Mouse (Mus musculus): ENCODE results near the gene D630023F18Rik. TPM values are rescaled to one million over a fixed set of nuclear protein-coding genes. Genes with fewer than 3 reads are reported as not detected.

D630023F18Rik gene
- total RNA-seq (2014; fragmentation: Nextera tagmentation) (not detected in 2 replicates), total RNA-seq (2017) (not detected in 2 replicates)

GRCm38 (mm10) chr1:65122574-65123372 lies at the start of gene D630023F18Rik:
Gene D630023F18Rik (minus strand): TSS chr1:65123214.
- ATAC-seq (replicated peaks; ENCODE audit: low FRiP score, low TSS enrichment, poor library complexity, severe bottlenecking) = no peak

- ATAC-seq (replicated peaks; ENCODE audit: low FRiP score, low TSS enrichment, poor library complexity, severe bottlenecking) = no peak
These were observed 48.6 kb upstream of the D630023F18Rik start for GRCm38 (mm10) chr1:65171579-65171978.

GRCm38 (mm10) chr1:65169947-65170346 lies 46.9 kb upstream of the D630023F18Rik start:
- ATAC-seq (replicated peaks; ENCODE audit: low FRiP score, low TSS enrichment, poor library complexity, severe bottlenecking) = peak; percentile 73

DNA sequence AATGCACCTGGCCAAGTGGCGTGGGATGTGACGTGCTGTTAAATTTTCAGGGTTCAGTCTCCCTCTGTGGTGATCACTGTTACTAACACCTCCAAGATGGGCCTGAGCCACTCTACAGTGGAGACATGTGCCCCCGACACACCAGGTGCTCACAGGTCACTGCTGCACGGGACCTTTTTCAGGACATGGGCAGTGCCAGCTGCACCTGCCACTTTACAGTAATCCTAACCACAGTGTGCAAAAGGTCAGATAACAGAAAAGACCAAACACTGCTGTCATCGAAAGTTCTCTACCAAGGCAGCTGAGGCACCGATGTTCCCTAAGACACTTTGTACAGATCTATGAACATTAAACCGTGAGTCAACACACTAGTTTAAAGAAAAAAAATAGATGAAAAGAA lies 46.5 kb upstream of the D630023F18Rik start:
- peak; percentile 64; the same call in 1 of the 2 replicates for ATAC-seq (replicated peaks; ENCODE audit: low FRiP score, low TSS enrichment, poor library complexity, severe bottlenecking)

DNA sequence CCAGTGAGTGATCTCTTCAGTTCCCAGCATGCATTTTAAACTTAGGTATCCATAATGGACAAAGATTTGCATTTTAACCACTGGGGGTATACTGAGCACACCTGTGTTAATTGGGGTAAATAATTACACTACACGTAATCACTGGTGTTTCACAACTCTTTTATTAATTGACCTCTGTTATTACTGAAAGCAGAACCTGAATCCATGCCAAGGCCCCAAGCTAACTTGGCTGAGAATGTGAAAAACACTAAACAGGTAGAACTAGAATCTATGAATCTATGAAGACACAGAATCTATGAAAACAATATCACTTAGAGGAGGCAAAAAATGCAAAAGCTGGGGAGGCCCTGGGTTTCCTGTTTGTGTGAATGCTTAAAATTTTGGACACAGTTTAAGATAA lies 44.5 kb upstream of the D630023F18Rik start:
- no peak for ATAC-seq (replicated peaks; ENCODE audit: low FRiP score, low TSS enrichment, poor library complexity, severe bottlenecking)

- ATAC-seq (replicated peaks; ENCODE audit: low FRiP score, low TSS enrichment, poor library complexity, severe bottlenecking) = no peak
These were observed 39.2 kb upstream of the D630023F18Rik start for GRCm38 (mm10) chr1:65162210-65162609.

DNA sequence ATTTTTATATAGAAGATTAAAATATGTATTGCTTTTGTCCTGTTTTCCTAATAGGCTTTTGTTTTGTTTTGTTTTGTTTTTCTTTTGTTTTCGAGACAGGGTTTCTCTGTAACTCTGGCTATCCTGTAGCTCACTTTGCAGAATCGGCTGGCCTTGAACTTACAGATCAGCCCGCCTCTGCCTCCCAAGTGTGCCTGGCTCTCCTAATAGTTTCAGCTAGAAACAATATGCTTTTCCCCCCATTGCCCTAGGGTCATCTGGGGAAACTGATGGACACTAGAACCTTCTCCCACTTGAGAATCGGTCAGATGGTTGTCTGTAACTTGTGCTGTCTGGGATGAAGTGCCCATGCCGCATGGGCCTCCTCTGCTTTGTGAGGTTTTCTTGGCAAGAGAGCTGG lies 33.1 kb upstream of the D630023F18Rik start:
- no peak for ATAC-seq (replicated peaks; ENCODE audit: low FRiP score, low TSS enrichment, poor library complexity, severe bottlenecking)

DNA sequence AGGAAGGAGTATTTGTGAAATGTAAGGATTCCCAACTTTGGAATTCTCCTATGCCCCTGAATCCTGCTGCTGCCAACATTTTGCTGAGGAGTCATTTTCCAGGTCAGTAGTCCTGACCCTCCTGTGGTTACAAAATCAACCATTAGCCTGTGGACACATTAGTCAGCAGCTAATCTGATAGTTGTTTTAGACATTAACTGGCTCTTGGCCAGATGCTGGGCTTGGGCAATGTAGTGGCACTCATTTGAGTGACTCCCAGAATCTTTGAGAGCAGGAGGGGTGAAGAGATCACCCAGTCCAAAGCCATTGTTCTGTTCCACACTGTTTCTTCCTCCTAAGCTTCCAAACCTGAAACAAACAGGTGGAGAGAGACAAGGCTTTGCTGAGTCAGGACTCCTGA lies 31.8 kb upstream of the D630023F18Rik start:
- no peak for ATAC-seq (replicated peaks; ENCODE audit: low FRiP score, low TSS enrichment, poor library complexity, severe bottlenecking)

- no peak for ATAC-seq (replicated peaks; ENCODE audit: low FRiP score, low TSS enrichment, poor library complexity, severe bottlenecking)
These were observed 25.0 kb upstream of the D630023F18Rik start for GRCm38 (mm10) chr1:65147971-65148370.

GRCm38 (mm10) chr1:65147326-65147725 lies 24.3 kb upstream of the D630023F18Rik start:
- ATAC-seq (replicated peaks; ENCODE audit: low FRiP score, low TSS enrichment, poor library complexity, severe bottlenecking) = no peak

GRCm38 (mm10) chr1:65146601-65147000 lies 23.6 kb upstream of the D630023F18Rik start:
- no peak for ATAC-seq (replicated peaks; ENCODE audit: low FRiP score, low TSS enrichment, poor library complexity, severe bottlenecking)

DNA sequence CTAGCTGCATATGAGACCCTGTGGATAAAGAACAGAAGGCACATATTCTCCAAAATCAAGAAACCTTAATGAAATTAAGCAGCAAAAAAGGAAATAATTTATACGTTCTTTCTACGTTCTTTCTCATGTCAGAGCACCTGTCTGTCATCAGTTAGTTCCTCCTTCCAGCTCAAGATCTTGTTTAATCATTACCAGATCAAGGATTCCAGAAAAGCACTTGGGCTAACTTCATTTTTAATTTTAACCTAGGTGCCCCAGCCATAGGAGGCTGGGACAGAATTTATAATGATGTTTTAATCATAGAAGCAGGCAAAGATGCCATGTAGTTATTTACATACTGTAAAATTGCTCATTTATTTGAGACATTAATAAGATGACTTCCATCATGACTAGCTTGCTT lies 21.8 kb upstream of the D630023F18Rik start:
- no peak for ATAC-seq (replicated peaks; ENCODE audit: low FRiP score, low TSS enrichment, poor library complexity, severe bottlenecking)

- no peak for ATAC-seq (replicated peaks; ENCODE audit: low FRiP score, low TSS enrichment, poor library complexity, severe bottlenecking)
These were observed 14.5 kb upstream of the D630023F18Rik start for GRCm38 (mm10) chr1:65137560-65137959.

DNA sequence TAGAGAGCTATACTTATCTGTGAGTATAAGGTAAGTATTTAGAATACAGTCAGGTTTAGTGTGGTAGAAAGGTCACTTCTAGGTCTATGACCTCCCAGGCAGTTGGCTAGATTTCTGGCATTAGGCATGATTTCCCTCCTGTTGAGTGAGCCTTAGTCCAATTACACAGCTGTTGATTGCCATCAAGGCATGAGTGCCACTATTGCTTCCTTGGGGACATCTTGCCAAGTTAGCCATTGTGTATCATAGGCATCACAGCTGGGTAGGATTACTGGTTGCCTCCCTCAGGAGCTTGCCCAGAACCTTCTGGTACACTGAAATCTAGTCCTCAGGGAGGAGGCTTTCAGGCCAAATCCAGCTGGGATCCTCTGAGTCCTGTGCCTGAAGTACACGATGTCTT lies 9.8 kb upstream of the D630023F18Rik start:
- no peak for ATAC-seq (replicated peaks; ENCODE audit: low FRiP score, low TSS enrichment, poor library complexity, severe bottlenecking)

GRCm38 (mm10) chr1:65131671-65132070 lies 8.7 kb upstream of the D630023F18Rik start:
- ATAC-seq (replicated peaks; ENCODE audit: low FRiP score, low TSS enrichment, poor library complexity, severe bottlenecking) = no peak

- no peak for ATAC-seq (replicated peaks; ENCODE audit: low FRiP score, low TSS enrichment, poor library complexity, severe bottlenecking)
These were observed 7.2 kb upstream of the D630023F18Rik start for GRCm38 (mm10) chr1:65130226-65130625.

DNA sequence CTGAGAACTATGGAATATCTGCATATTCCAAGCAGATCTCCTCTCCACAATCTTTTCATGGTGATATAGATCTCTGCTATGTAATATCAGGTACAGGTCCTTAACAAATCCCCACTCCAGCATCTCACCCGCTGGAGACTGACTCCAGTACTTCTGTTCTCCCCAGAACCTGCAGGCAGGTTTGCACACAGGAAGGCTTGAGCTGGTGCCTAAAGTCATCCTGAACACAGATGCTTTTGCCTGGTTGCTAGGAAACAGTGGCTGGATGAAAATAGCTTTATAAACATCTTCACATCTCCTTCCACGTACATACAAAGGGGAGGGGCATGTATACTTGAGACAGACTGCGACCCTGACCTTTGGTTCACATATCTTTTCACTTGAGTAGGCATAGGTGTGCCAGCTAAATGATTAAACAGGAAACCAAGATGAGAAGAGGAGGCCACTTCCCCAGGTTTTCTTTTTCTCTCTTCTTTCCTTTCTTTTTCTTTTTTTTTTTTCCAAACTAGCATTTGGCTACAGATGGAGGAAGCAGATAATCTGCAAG lies 6.7 kb upstream of the D630023F18Rik start:
- no peak for ATAC-seq (replicated peaks; ENCODE audit: low FRiP score, low TSS enrichment, poor library complexity, severe bottlenecking)

- ATAC-seq (replicated peaks; ENCODE audit: low FRiP score, low TSS enrichment, poor library complexity, severe bottlenecking) = no peak
These were observed 3.6 kb downstream of the D630023F18Rik start, which contains the start of gene Gm28845 for GRCm38 (mm10) chr1:65119438-65119837. Gene Gm28845 (minus strand): TSS chr1:65119558.

GRCm38 (mm10) chr1:65118150-65118913 lies 4.7 kb downstream of the D630023F18Rik start:
- ATAC-seq (replicated peaks; ENCODE audit: low FRiP score, low TSS enrichment, poor library complexity, severe bottlenecking) = no peak

DNA sequence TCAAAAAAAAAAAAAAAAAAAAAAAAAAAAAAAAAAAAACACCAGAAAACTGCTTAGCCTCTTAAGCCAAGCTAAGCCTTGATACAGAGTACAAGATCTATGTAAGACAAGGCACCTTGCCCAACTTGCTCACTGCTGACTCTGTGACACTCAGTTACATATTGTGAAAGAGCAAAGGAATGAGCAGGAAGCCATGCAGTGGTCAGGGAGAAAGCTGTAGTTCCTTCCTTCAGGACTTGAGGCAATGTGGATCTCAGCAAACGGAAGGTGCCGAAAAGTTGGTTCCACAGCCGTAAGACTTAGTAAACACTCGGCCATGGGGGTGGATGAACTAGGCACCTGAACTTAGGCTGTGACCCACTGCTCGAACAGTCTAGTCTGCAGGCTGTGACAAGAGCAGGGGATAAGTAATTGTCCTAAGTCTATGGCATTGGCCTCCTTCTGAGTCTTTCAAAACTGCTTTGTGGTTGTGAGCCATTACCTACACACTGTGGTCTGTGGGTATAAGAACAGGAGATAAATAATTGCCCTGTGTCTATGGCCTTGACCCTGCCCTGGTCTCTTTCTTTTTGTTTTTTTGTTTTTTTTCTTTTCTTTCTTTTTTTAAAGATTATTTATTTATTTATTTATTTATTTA lies 9.4 kb downstream of the D630023F18Rik start:
- ATAC-seq (replicated peaks; ENCODE audit: low FRiP score, low TSS enrichment, poor library complexity, severe bottlenecking) = no peak

Data from megakaryocyte-erythroid progenitor cell, adult 5-6 weeks (primary cell).